Mouse (Mus musculus) cerebellum, postnatal 36 days (tissue): ENCODE measurements around the gene Cabp2.
"Not testable (repeated sequence)": the region's sequence is repeated elsewhere in the genome, so short reads cannot be mapped to it uniquely, and the experiment has no call there.

ENCODE experiments used
- DNase-seq, 2 experiments: peaks; one replicate each; pipeline ENCODE4 v3.0.0; 2021 to 2022; ENCODE audit warnings: mixed read lengths in 2 of 2

Cabp2 gene

DNA sequence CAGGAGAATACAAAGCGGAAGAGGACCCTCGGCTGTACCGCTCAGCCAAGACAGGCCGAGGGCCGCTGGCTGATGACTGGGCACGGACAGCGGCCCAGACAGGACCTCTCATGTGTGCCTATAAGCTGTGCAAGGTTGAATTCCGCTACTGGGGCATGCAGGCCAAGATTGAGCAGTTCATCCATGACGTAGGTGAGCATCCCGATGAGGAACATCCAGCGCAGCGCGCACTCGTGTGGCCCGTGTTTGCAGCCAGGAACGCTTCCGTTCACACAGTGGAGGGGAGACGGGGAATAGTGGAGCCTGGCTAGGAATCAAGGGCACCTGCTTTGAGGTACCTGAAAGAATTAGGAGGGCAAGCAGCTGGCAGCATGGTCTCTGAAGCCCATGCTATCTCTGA lies 21.9 kb downstream of the Cabp2 start:
- DNase-seq, result no peak

DNA sequence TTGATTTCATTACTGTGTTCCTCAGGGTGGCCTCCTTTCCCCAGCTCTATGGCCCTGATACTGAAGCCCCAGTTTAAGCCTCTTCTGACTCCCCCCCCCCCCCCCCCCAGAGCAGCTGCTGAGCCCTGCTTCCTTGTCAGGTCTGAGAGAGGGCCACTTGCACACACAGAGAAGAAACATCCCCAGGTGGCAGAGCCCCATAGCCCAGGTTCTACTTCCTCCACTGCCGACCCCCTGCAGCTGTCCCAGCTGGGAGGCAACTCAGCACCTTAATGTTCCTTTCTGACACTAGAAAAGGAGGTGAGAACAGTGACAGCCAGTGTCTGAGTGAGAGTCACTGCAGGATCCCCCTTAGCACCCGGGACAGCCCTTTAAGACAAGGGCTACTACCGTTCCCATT lies 22.4 kb downstream of the Cabp2 start:
- DNase-seq, result no peak

- DNase-seq, result no peak
Measured at GRCm38 (mm10) chr19:4104675-4105194, 23.4 kb downstream of the Cabp2 start.

DNA sequence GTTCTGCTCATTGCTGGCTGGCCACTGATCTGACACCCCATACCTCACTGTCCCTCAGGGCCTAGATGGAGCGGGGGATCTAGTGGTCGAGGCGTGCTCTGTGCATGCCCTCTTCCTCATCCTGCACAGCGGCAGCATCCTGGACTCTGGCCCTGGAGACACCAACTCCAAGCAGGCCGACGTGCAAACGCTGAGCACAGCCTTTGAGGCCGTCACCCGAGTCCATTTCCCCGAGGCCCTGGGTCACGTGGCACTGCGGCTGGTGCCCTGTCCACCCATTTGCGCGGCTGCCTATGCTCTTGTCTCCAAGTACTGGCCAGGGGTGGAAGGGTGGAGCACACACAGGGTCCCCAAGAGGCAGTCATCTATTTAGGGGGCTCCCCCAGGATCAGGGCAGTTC lies 25.3 kb downstream of the Cabp2 start:
- no peak for DNase-seq

GRCm38 (mm10) chr19:4108535-4108934 lies 27.2 kb downstream of the Cabp2 start:
- no peak for DNase-seq

DNA sequence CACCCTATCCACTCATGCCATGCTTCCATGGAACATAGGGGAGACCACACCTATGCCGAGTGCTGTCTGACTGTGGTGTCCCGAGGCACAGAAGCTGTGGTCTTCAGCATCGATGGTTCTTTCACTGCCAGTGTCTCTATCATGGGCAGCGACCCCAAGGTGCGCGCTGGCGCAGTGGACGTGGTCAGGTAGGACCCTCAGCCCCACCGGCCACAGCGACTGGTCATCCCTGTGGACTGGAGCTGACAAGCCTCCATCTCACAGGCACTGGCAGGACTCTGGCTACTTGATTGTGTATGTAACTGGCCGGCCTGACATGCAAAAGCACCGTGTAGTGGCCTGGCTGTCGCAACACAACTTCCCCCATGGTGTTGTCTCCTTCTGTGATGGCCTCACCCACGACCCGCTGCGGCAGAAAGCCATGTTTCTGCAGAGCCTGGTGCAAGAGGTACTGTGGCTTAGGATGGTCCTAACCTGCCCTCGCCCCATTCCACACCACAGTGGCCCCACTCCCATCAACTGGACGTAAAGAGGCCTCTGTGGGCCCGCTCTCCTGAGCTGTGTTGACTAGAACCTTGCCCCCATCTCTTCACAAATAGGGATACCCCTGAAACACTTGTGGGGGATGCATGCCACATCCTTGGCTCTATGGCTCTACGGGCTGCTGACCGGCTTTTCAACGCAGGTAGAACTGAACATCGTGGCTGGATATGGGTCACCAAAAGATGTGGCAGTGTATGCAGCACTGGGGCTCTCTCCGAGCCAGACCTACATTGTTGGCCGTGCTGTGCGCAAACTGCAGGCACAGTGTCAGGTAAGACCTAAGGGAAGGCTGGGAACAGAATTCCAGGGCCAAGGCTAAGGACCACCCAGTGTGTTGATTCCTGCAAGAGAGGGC lies 30.9 kb downstream of the Cabp2 start:
- DNase-seq, result no peak

GRCm38 (mm10) chr19:4113186-4113805 lies 31.9 kb downstream of the Cabp2 start:
- peak; percentile 98 for DNase-seq

DNA sequence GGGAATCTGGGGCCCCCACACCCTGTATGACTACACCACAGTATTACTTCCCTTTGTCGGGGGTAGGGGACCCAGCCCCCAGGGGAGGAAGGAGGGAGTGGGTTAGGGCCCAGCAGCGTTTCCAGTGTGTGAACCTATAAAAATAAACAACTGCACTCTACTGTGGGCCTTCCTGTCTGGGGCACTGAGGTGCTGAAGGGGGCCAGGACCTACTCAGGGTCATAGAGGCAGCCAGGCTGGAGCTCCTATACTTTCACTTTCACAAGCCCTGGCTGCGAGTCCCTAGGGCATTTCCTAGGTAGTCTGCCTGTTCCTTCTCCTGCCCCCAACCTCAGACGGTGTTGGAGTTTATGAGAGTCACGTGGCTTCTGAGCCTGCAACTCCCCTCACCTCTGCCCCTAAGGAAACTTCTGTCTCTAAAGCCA lies 32.4 kb downstream of the Cabp2 start:
- DNase-seq, result peak in 1 of 2 experiments; percentile 18

DNA sequence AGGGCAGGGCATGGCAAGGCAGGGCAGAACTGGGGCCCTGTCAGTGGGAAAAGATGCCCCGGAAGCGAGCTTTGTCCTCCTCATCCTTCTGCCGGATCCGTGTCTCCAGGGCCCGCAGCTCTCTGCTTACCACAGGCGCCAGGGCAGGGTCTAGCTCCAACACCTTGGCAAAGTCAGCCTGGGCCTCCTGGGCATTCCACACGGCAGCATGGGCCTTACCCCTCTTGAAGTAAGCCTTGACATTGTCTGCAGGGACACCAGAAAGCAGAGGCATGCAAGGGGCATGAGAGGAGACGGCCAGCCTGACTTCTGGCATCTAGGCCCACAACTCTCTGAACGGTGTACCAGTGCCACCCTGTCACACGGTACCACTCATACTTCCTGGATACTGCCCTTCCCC lies 33.2 kb downstream of the Cabp2 start:
- no peak for DNase-seq

- no peak for DNase-seq
Measured at GRCm38 (mm10) chr19:4115144-4115543, 33.8 kb downstream of the Cabp2 start.

GRCm38 (mm10) chr19:4115816-4116215 lies 34.4 kb downstream of the Cabp2 start:
- DNase-seq, result no peak

- DNase-seq, result no peak
Measured at GRCm38 (mm10) chr19:4117006-4117405, 35.6 kb downstream of the Cabp2 start.

DNA sequence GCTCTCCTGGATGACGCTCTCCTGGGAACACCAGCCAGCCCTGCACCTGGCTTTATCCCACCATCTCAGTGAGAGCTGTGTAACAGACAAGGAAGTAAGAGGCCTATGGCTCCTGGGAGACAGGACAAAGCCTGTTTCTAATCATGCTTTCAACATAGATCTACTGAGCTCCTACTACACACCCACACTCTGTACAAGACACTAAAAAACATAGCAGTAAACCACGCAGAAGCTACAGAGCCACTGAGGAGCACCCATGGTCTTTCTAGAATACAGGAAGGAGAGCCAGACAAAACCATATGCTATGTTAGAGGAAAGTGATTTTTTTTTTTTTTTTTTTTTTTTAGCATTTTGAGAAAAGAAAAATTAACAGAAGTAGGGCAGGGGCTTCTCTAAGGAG lies 37.0 kb downstream of the Cabp2 start:
- no peak for DNase-seq

GRCm38 (mm10) chr19:4119716-4120487 lies 38.5 kb downstream of the Cabp2 start:
- DNase-seq, result no peak

- no peak for DNase-seq
Measured at GRCm38 (mm10) chr19:4120496-4120895, 39.1 kb downstream of the Cabp2 start.

GRCm38 (mm10) chr19:4121097-4121805 lies 39.9 kb downstream of the Cabp2 start:
- DNase-seq, result peak; percentile 97 to 99

DNA sequence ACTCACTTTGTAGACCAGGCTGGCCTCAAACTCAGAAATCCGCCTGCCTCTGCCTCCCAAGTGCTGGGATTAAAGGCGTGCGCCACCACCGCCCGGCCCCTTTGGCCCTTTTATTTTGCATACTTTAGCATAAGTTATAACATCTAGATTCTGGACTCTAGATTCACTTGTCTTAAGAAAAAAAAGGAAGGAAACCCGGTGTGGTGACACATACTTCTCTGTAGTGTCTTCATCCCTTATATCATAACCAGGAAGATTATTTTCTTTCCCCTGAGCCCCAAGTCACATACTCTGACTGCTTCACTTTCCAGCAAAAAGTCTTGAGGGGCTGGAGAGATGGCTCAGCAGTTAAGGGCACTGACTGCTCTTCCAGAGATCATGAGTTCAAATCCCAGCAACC lies 40.5 kb downstream of the Cabp2 start:
- DNase-seq, result not testable (repeated sequence)

GRCm38 (mm10) chr19:4122411-4123370 lies 41.3 kb downstream of the Cabp2 start:
- no peak for DNase-seq

DNA sequence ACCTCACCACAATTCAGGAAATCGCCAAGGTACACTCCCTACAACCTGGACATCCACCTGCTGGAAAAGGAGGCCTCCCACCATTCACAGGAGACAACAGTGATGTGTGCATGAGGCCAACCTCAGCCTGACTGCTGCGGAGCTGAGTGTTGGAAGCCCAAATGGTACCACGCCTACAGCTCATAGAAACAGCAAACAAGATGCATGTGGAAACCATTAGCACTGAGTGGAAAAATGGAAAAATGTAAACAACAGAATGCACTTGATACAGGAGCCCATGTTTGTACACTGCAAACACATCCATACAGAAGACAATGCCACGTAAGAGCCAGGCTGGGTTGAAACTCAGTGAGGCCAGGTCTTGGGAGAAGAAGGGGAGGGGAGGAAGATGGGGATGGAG lies 43.1 kb downstream of the Cabp2 start:
- DNase-seq, result no peak

GRCm38 (mm10) chr19:4125268-4125667 lies 43.9 kb downstream of the Cabp2 start:
- DNase-seq, result peak in 1 of 2 experiments; percentile 42
